Mouse (Mus musculus) testis, adult 2 months (tissue): ENCODE data around the gene Ncam1. TPM values are rescaled to one million over a fixed set of nuclear protein-coding genes. Genes with fewer than 3 reads are reported as not detected.

Experiments used
- H3K27ac ChIP-seq: fragments of 200-500 bp; 2 replicates; pipeline ENCODE4 v1.5.1; 2012; ENCODE audit warnings: low read depth, low read length; ENCODE audit not compliant: control insufficient read depth, insufficient read depth
- H3K27me3 ChIP-seq: fragments of 200-500 bp; 2 replicates; pipeline ENCODE4 v1.6.1; 2012; ENCODE audit warnings: mild to moderate bottlenecking, low read length, moderate library complexity; ENCODE audit not compliant: control insufficient read depth, insufficient read depth
- H3K36me3 ChIP-seq: fragments of 200-500 bp; 2 replicates; pipeline ENCODE4 v1.6.1; 2012; ENCODE audit warnings: mild to moderate bottlenecking, low read length; ENCODE audit not compliant: control insufficient read depth, insufficient read depth
- H3K4me1 ChIP-seq: fragments of 200-500 bp; 2 replicates; pipeline ENCODE4 v1.6.1; 2012; ENCODE audit warnings: low read length; ENCODE audit not compliant: control insufficient read depth, insufficient read depth
- H3K4me3 ChIP-seq: fragments of 200-500 bp; 2 replicates; pipeline ENCODE4 v1.5.1; 2012; ENCODE audit warnings: low read depth, mild to moderate bottlenecking, low read length, moderate library complexity, mixed read lengths; ENCODE audit not compliant: control insufficient read depth
- CTCF ChIP-seq: fragments of 200-500 bp; IDR thresholded peaks from 2 replicates; pipeline ENCODE4 v1.5.1; 2012; ENCODE audit warnings: low read depth, mild to moderate bottlenecking, inconsistent platforms, low read length, moderate library complexity; ENCODE audit not compliant: control insufficient read depth, insufficient read depth, insufficient replicate concordance
- POLR2A ChIP-seq: fragments of 200-500 bp; IDR thresholded peaks from 2 replicates; pipeline ENCODE4 v1.6.1; 2012; ENCODE audit warnings: low read depth, mild to moderate bottlenecking, inconsistent platforms, low read length, moderate library complexity; ENCODE audit not compliant: control insufficient read depth
- polyA plus RNA-seq: library from polyadenylated mRNA; depleted of rRNA; stranded (reverse); fragments of >200 nt; gene quantifications from 2 replicates; pipeline ENCODE4 v1.2.3, GENCODE M21; 2012

Gene Ncam1
- polyA plus RNA-seq, 1 experiment: 5.5 TPM

GRCm38 (mm10) chr9:49734348-49735007 is 64.2 kb downstream of the Ncam1 start:
- Histone ChIP-seq H3K27me3 (no peaks in the 10 kb centered on the region), H3K27ac (no peak overlapping the region), H3K36me3 (no peaks in the 10 kb centered on the region), H3K4me3 (no peak overlapping the region), H3K4me1 (no peaks in the 10 kb centered on the region)
- TF ChIP-seq POLR2A: no peak
- TF ChIP-seq CTCF: no peak

DNA sequence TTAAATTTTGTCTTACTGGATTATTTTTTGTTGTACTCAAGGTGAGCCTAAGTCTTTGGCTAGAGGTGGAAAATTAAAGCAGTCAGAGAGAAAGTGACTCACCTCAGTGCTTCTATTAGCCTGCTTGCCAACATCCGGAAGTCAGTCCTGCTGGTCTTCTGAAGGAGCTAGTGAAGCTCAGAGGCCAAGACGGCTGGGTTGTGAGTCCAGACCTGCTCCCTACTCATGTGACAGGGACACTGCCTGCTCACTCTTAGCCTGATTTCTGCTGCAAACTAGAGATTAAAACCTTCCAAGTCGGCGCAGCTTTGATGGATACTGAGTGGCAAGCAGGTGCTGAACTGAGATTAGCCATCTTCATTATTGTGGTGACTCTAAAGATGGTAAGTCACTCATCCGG is 65.0 kb downstream of the Ncam1 start:
- H3K36me3 ChIP-seq: no peaks in the 10 kb centered on the region
- H3K4me3 ChIP-seq: no peak overlapping the region
- H3K27ac ChIP-seq: no peak overlapping the region
- H3K4me1 ChIP-seq: no peaks in the 10 kb centered on the region
- H3K27me3 ChIP-seq: no peaks in the 10 kb centered on the region
- TF ChIP-seq POLR2A: no peak

- TF ChIP-seq POLR2A: no peak
- no peak for TF ChIP-seq CTCF
Observed at GRCm38 (mm10) chr9:49729479-49729878, 69.2 kb downstream of the Ncam1 start.

DNA sequence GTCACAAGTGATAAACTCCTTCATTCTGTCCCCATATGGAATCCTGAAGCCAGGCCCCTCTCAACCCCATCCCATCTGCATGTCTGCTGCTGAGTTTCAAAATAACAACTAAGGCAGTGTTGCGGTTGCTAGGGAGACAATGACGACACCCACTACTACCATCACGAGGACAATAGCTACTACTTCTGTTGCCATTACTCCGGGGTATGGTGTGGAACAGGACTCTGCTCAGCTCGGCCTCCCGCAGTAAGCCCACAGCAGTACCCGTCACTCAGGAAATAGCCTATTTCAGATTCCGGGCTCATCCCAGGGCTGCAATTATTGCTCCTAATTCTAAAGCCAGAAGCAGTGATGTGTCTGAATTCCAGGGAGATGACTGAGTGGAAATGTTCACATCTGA is 70.5 kb downstream of the Ncam1 start:
- H3K36me3 ChIP-seq: no peaks in the 10 kb centered on the region
- no peak overlapping the region for H3K4me3 ChIP-seq
- TF ChIP-seq CTCF: no peak
- TF ChIP-seq POLR2A: no peak
- no peaks in the 10 kb centered on the region for H3K4me1 ChIP-seq
- H3K27ac ChIP-seq: no peak overlapping the region
- H3K27me3 ChIP-seq: no peaks in the 10 kb centered on the region

More at GRCm38 (mm10) chr9:49729479-49729878, 69.2 kb downstream of the Ncam1 start:
- no peak overlapping the region for H3K27ac ChIP-seq
- no peaks in the 10 kb centered on the region for H3K4me1 ChIP-seq
- H3K27me3 ChIP-seq: no peaks in the 10 kb centered on the region
- no peaks in the 10 kb centered on the region for H3K36me3 ChIP-seq
- H3K4me3 ChIP-seq: no peak overlapping the region

- no peaks in the 10 kb centered on the region for H3K27me3 ChIP-seq
- no peaks in the 10 kb centered on the region for H3K36me3 ChIP-seq
- no peaks in the 10 kb centered on the region for H3K4me1 ChIP-seq
- TF ChIP-seq POLR2A: no peak
- no peak for TF ChIP-seq CTCF
- H3K4me3 ChIP-seq: no peak overlapping the region
- no peak overlapping the region for H3K27ac ChIP-seq
Observed at GRCm38 (mm10) chr9:49722765-49723164, 76.0 kb downstream of the Ncam1 start.

- no peak for TF ChIP-seq CTCF
- no peak for TF ChIP-seq POLR2A
- no peak overlapping the region for H3K4me3 ChIP-seq
- H3K36me3 ChIP-seq: no peaks in the 10 kb centered on the region
- H3K4me1 ChIP-seq: no peaks in the 10 kb centered on the region
- no peak overlapping the region for H3K27ac ChIP-seq
- H3K27me3 ChIP-seq: no peaks in the 10 kb centered on the region
Observed at GRCm38 (mm10) chr9:49715121-49715520, 83.6 kb downstream of the Ncam1 start.

DNA sequence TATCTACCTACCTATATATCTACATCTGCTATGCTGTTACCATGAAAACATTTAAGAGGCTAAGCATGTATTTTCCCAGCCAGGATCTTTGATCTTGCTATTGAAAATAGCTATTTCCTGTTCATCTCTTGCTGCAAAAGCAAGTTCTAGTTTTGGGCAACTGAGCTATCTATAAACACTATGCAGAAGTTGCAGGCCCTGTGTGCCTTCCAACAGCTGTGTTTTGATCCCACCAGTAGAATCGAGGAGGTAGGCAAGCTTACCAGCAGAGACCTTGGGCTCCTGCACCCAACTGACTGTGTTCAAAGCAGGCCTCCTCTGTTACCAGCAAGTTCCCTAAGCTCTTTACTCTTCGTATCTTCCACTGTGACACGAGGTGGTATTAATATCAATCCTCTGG is 84.6 kb downstream of the Ncam1 start:
- no peak for TF ChIP-seq POLR2A
- no peak for TF ChIP-seq CTCF
- H3K36me3 ChIP-seq: no peaks in the 10 kb centered on the region
- no peaks in the 10 kb centered on the region for H3K27me3 ChIP-seq
- H3K4me1 ChIP-seq: no peaks in the 10 kb centered on the region
- no peak overlapping the region for H3K4me3 ChIP-seq
- no peak overlapping the region for H3K27ac ChIP-seq

- TF ChIP-seq POLR2A (no peak), CTCF (no peak)
- Histone ChIP-seq H3K27ac (no peak overlapping the region), H3K4me3 (no peak overlapping the region)
Observed at GRCm38 (mm10) chr9:49707646-49708045, 91.1 kb downstream of the Ncam1 start.

More at GRCm38 (mm10) chr9:49707646-49708045, 91.1 kb downstream of the Ncam1 start:
- Histone ChIP-seq H3K4me1 (no peaks in the 10 kb centered on the region), H3K36me3 (no peaks in the 10 kb centered on the region), H3K27me3 (no peaks in the 10 kb centered on the region)
